Mouse (Mus musculus): ENCODE measurements at regions not wholly inside any gene's neighbourhood (a gene's known extent, or its start where the extent isn't known, plus 50 kb on each side); places are given as distances from the start of the nearest gene placed in this dataset.

DNA sequence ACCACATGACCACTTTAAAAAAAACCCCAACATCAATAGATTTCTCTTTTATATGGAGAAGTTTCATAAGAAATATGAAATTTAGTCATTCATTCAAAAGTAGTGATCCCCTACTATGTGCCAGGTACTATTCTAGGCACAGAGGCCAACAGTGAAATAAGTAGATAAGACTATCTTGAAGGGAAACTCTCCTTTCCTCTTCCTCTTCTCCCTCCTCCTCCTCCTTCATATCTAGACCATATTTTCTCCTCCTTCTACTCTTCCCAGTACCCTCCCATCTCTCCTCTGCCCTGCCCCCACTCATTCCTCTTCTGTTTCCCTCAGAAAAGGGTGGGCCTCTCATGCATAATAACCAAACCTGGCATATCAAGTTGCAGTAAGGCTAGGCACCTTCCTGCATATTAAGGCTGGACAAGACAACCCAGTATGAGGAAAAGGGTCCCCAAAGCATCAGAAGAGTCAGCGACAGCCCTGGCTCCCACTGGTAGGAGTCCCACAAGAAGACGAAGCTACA, 54.4 kb upstream of the Prickle1 start:
- intact Hi-C loops (cut with DNase I), result no loop called here
- no peaks in the 10 kb centered on the region for H3K4me1 ChIP-seq (ENCODE audit: control insufficient read depth, insufficient read depth, low read length)
- H3K4me3 ChIP-seq, result no peak overlapping the region
- 92% methylated on average over 2 of the region's 2 CpGs for WGBS
- DNase-seq, result no peak
- H3K9ac ChIP-seq (ENCODE audit: low read depth, low read length), result no peak overlapping the region
- H3K27ac ChIP-seq, result no peak overlapping the region
- H3K36me3 ChIP-seq (ENCODE audit: control insufficient read depth, insufficient read depth, low read length), result no peaks in the 10 kb centered on the region
- no peaks in the 10 kb centered on the region for H3K79me2 ChIP-seq (replicated peaks; ENCODE audit: control insufficient read depth, insufficient read depth, low read length)
- TF ChIP-seq EP300 (IDR thresholded peaks at IDR 0.05; ENCODE audit: insufficient read depth, low read depth, low read length) (no peak), POLR2A (IDR thresholded peaks at IDR 0.05; ENCODE audit: insufficient read depth, low read depth, low read length) (no peak), CTCF (IDR thresholded peaks at IDR 0.05) (no peak)
- no peaks in the 10 kb centered on the region for H3K27me3 ChIP-seq (ENCODE audit: control insufficient read depth, insufficient read depth, low read length)

- no peak for DNase-seq
- intact Hi-C loops (cut with DNase I), result no loop called here
- H3K27ac ChIP-seq, result no peak overlapping the region
- H3K79me2 ChIP-seq (replicated peaks; ENCODE audit: control insufficient read depth, insufficient read depth, low read length), result no peaks in the 10 kb centered on the region
- no peak overlapping the region for H3K4me3 ChIP-seq
- no peak for TF ChIP-seq EP300 (IDR thresholded peaks at IDR 0.05; ENCODE audit: insufficient read depth, low read depth, low read length)
- TF ChIP-seq CTCF (IDR thresholded peaks at IDR 0.05), result no peak
- TF ChIP-seq POLR2A (IDR thresholded peaks at IDR 0.05; ENCODE audit: insufficient read depth, low read depth, low read length), result no peak
- H3K9ac ChIP-seq (ENCODE audit: low read depth, low read length), result no peak overlapping the region
- no peaks in the 10 kb centered on the region for H3K36me3 ChIP-seq (ENCODE audit: control insufficient read depth, insufficient read depth, low read length)
- 56% methylated on average over 4 of the region's 4 CpGs for WGBS
- H3K4me1 ChIP-seq (ENCODE audit: control insufficient read depth, insufficient read depth, low read length), result no peaks in the 10 kb centered on the region
- no peaks in the 10 kb centered on the region for H3K27me3 ChIP-seq (ENCODE audit: control insufficient read depth, insufficient read depth, low read length)
Measured at GRCm38 (mm10) chr15:93648646-93649045, 53.0 kb upstream of the Prickle1 start.

DNA sequence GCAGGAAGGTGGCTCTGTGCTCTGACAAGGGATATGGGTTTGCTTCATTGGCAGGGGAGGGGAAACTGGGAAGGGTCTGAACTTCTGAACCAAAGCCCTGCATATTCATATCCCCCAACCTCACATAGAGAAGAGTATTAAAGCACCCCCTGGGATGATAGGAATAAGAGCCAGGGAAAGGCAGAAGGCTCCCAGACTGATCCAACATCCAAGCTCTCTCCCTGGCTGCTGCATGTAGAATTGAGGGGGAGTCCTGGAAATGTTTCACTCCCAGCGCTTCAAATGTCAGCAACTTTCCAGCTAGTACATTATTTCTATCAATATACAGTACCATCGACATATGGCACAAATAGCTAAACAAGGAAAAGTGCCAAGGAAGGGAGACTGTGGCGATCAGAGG, 51.1 kb upstream of the Prickle1 start:
- Histone ChIP-seq H3K27me3 (ENCODE audit: control insufficient read depth, insufficient read depth, low read length) (no peaks in the 10 kb centered on the region), H3K4me1 (ENCODE audit: control insufficient read depth, insufficient read depth, low read length) (no peaks in the 10 kb centered on the region), H3K79me2 (replicated peaks; ENCODE audit: control insufficient read depth, insufficient read depth, low read length) (no peaks in the 10 kb centered on the region), H3K9ac (ENCODE audit: low read depth, low read length) (no peak overlapping the region), H3K36me3 (ENCODE audit: control insufficient read depth, insufficient read depth, low read length) (no peaks in the 10 kb centered on the region), H3K4me3 (no peak overlapping the region), H3K27ac (no peak overlapping the region)
- 87% methylated on average over 3 of the region's 3 CpGs for WGBS
- no peak for DNase-seq
- intact Hi-C loops (cut with DNase I), result no loop called here
- TF ChIP-seq CTCF (IDR thresholded peaks at IDR 0.05) (no peak), EP300 (IDR thresholded peaks at IDR 0.05; ENCODE audit: insufficient read depth, low read depth, low read length) (no peak), POLR2A (IDR thresholded peaks at IDR 0.05; ENCODE audit: insufficient read depth, low read depth, low read length) (no peak)

- Histone ChIP-seq H3K27ac (no peak overlapping the region), H3K79me2 (replicated peaks; ENCODE audit: control insufficient read depth, insufficient read depth, low read length) (no peaks in the 10 kb centered on the region), H3K27me3 (ENCODE audit: control insufficient read depth, insufficient read depth, low read length) (no peaks in the 10 kb centered on the region), H3K4me1 (ENCODE audit: control insufficient read depth, insufficient read depth, low read length) (no peaks in the 10 kb centered on the region), H3K36me3 (ENCODE audit: control insufficient read depth, insufficient read depth, low read length) (no peaks in the 10 kb centered on the region), H3K4me3 (no peak overlapping the region), H3K9ac (ENCODE audit: low read depth, low read length) (no peak overlapping the region)
- TF ChIP-seq EP300 (IDR thresholded peaks at IDR 0.05; ENCODE audit: insufficient read depth, low read depth, low read length) (no peak), CTCF (IDR thresholded peaks at IDR 0.05) (no peak), POLR2A (IDR thresholded peaks at IDR 0.05; ENCODE audit: insufficient read depth, low read depth, low read length) (no peak)
- intact Hi-C loops (cut with DNase I), result no loop called here
- WGBS, result 81% methylated on average over 8 of the region's 8 CpGs
- no peak for DNase-seq
Measured at GRCm38 (mm10) chr15:93645950-93646349, 50.3 kb upstream of the Prickle1 start.
